Mouse (Mus musculus): Measurements from ENCODE around the gene Fanca. TPM values are rescaled to one million over a fixed set of nuclear protein-coding genes. Genes with fewer than 3 reads are reported as not detected.

Fanca gene
- polyA plus RNA-seq, 1 experiment from 2014 or later = 28.5 TPM

DNA sequence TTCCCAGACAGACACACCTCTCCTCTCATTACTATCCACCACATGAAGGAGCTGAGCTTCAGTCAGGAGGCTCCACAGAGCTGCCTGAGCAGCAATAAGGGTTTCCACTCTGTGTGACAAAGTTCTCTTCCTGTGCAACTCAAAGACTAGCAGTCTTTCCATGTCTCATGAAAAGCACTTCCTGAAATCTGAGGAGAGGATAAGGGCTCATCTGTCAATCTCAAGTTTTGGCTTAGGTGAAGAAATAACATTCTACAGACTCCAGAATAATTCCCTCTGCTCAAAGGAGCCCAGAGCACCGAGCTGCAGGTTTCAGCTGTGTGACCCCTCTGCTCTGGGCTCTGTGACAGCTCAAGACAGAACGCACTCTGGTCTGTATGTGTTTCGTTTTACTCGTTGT lies 65.5 kb downstream of the Fanca start:
- DNase-seq (ENCODE audit: low read depth, low spot score) (no peak), ATAC-seq (no peak)
- no peak for TF ChIP-seq CTCF (IDR thresholded peaks at IDR 0.05)
- ChIA-PET POLR2A (interaction anchor here (1.3 to 1.7 kb wide), 2 partner anchors 14 to 17 kb away, joined by 4 to 6 read pairs; partner anchors contain the start of gene Spata2l), CTCF (no interaction called here)
- no peaks in the 10 kb centered on the region for H3K27me3 ChIP-seq
- in situ Hi-C loops (cut with MboI; ENCODE audit: low pct_unique_long_range_greater_than_20kb) = no loop called here

DNA sequence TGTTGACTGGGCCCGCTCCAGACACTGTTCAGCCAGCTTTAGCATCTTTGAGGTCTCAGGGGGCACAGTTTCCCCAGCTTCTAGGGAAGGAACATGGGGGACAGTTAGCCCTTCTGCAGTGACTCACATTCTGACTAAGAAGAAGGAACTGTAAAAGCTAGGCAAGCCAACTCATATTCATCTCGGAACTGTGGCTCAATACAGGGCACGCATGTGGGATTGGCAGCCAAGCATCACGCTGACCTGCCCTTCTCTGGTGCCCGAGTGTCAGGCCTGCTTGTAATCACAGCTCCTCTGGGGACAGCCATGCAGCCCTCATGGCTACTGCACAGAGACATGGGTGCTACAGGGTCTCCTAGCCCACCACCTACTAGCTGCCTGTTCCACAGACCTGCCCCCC lies 67.4 kb downstream of the Fanca start:
- ChIA-PET CTCF (interaction anchor here (1.3 to 1.6 kb wide), 2 partner anchors 9 to 17 kb away, joined by 3 to 4 read pairs; no protein-coding TSS in a partner anchor), POLR2A (interaction anchor here (1.5 kb wide), 2 partner anchors 12 to 17 kb away, joined by 3 to 4 read pairs; no protein-coding TSS in a partner anchor)
- ATAC-seq (no peak), DNase-seq (ENCODE audit: low read depth, low spot score) (no peak)
- no peak for TF ChIP-seq CTCF (IDR thresholded peaks at IDR 0.05)
- in situ Hi-C loops (cut with MboI; ENCODE audit: low pct_unique_long_range_greater_than_20kb) = no loop called here
- H3K27me3 ChIP-seq = no peaks in the 10 kb centered on the region

DNA sequence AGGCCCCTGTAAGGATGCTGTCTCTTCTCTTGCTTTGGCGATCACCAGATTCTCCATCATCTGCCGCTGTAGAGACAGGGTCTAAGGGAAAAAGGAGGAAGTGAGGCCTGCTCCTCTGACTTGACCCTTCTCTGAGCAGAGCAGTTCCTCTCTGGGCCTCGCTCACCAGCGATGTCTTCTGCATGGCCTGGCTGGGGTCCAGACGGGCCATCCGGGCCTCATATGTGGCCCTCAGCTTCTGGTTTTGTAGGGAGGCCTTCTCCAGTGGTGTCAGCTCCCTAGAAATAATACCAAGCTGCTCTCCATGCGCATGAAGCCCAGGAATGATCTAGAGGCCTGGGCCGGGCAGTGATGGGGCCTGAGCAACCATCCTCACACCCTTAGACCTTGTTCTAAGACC lies 69.8 kb downstream of the Fanca start:
- in situ Hi-C loops (cut with MboI; ENCODE audit: low pct_unique_long_range_greater_than_20kb) = no loop called here
- no peak for TF ChIP-seq CTCF (IDR thresholded peaks at IDR 0.05)
- no peak for DNase-seq (ENCODE audit: low read depth, low spot score)
- H3K27me3 ChIP-seq = no peaks in the 10 kb centered on the region
- ATAC-seq = no peak
- POLR2A ChIA-PET = no interaction called here
- CTCF ChIA-PET = interaction anchor here (1.0 kb wide), 1 partner anchor 15 kb away, joined by 3 read pairs; no protein-coding TSS in a partner anchor

DNA sequence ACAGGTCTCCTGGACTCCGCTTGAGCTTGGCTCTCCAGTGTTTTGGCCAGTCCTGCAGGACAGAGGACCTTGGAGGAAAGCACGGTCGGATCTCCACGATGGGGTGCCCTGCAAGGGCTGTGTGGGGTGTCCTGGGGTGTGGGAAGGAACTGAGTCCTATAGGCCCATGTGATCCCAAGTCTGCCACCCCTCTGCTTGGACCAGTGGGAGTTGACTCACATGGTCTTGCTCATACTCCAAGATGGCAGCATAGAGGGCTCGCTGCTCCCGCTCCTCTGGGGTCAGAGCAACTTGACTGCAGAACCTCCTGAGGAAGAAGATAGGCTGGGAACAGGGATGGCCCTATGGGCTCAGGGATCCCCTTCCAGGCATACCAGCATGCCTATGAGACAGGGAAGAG lies 70.6 kb downstream of the Fanca start:
- H3K27me3 ChIP-seq = no peaks in the 10 kb centered on the region
- ATAC-seq = no peak
- in situ Hi-C loops (cut with MboI; ENCODE audit: low pct_unique_long_range_greater_than_20kb) = no loop called here
- ChIA-PET POLR2A (no interaction called here), CTCF (no interaction called here)
- no peak for TF ChIP-seq CTCF (IDR thresholded peaks at IDR 0.05)
- no peak for DNase-seq (ENCODE audit: low read depth, low spot score)

DNA sequence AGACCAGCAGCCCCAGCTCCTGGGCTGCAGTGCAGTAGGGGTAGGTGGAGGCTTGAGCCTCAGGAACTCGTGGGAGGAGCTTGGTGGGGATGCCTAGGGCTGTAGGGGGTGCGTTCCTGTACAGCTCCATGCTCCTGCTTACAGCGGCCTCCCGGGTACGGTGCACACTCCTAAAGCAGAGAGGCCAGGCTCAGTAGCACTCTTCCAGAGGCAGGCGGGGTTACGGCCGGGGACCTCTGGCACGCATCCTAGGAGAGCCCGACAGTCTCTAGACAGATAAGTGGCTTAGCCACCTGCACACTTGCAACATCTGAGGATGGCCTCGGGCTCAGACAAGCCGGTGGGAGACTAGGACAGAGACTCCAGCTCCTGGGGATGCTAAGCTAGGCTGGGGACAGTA lies 72.8 kb downstream of the Fanca start:
- DNase-seq (ENCODE audit: low read depth, low spot score) (no peak), ATAC-seq (no peak)
- H3K27me3 ChIP-seq = no peaks in the 10 kb centered on the region
- ChIA-PET POLR2A (interaction anchor here (1.3 kb wide), 1 partner anchor 9 kb away, joined by 4 read pairs; the partner anchor contains the start of gene Spata2l), CTCF (interaction anchor here (1.2 to 1.9 kb wide), 2 partner anchors 9 to 10 kb away, joined by 3 to 5 read pairs; partner anchors contain the start of gene Spata2l)
- in situ Hi-C loops (cut with MboI; ENCODE audit: low pct_unique_long_range_greater_than_20kb) = no loop called here
- TF ChIP-seq CTCF (IDR thresholded peaks at IDR 0.05) = no peak

- no peak for TF ChIP-seq CTCF (IDR thresholded peaks at IDR 0.05)
- no peak for ATAC-seq
- CTCF ChIA-PET = no interaction called here
- H3K27me3 ChIP-seq = no peaks in the 10 kb centered on the region
- no peak for DNase-seq (ENCODE audit: low read depth, low spot score)
- POLR2A ChIA-PET = interaction anchor here (1.3 kb wide), 1 partner anchor 8 kb away, joined by 4 read pairs; the partner anchor contains the start of gene Spata2l
- in situ Hi-C loops (cut with MboI; ENCODE audit: low pct_unique_long_range_greater_than_20kb) = no loop called here
Measured at GRCm38 (mm10) chr8:123244382-123244781, 74.0 kb downstream of the Fanca start.

DNA sequence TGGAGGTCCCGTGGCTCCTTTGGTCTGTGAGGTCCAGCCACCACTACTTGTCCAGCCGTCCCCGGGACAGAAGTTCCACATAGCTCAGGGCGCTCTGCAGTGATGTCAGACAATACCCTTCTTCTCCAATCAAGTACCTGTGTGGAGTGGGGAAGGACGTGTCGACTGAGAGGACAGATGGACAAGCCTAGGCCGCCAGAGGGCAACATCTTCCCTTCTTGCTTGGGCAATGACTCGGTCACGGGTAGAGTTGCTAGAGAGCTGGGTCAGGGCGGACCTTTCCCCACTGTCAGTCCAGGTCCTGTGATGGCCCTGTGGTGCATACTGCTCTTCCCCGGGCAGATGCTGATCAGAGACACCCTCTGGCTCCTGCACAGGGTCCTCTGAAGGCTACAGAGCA lies 75.3 kb downstream of the Fanca start:
- in situ Hi-C loops (cut with MboI; ENCODE audit: low pct_unique_long_range_greater_than_20kb) = no loop called here

GRCm38 (mm10) chr8:123242107-123242923 lies 76.1 kb downstream of the Fanca start:
- TF ChIP-seq CTCF (IDR thresholded peaks at IDR 0.05) = no peak
- ATAC-seq (no peak), DNase-seq (ENCODE audit: low read depth, low spot score) (no peak)
- H3K27me3 ChIP-seq = no peaks in the 10 kb centered on the region
- ChIA-PET POLR2A (no interaction called here), CTCF (interaction anchor here (1.1 kb wide), 1 partner anchor 9 kb away, joined by 4 read pairs; no protein-coding TSS in a partner anchor)
- in situ Hi-C loops (cut with MboI; ENCODE audit: low pct_unique_long_range_greater_than_20kb) = no loop called here

More for the DNA sequence above, 75.3 kb downstream of the Fanca start:
- ChIA-PET POLR2A (interaction anchor here (0.6 kb wide), 1 partner anchor 9 kb away, joined by 3 read pairs; no protein-coding TSS in a partner anchor), CTCF (no interaction called here)
- ATAC-seq (no peak), DNase-seq (ENCODE audit: low read depth, low spot score) (no peak)
- TF ChIP-seq CTCF (IDR thresholded peaks at IDR 0.05) = no peak
- H3K27me3 ChIP-seq = no peaks in the 10 kb centered on the region

GRCm38 (mm10) chr8:123239398-123239797 lies 79.0 kb downstream of the Fanca start:
- no peak for TF ChIP-seq CTCF (IDR thresholded peaks at IDR 0.05)
- no peak for ATAC-seq
- ChIA-PET CTCF (no interaction called here), POLR2A (interaction anchor here (0.6 to 1.3 kb wide), 3 partner anchors 11 to 131 kb away, joined by 3 to 4 read pairs (median 4); no protein-coding TSS in a partner anchor)
- DNase-seq (ENCODE audit: low read depth, low spot score) = no peak
- H3K27me3 ChIP-seq = no peaks in the 10 kb centered on the region
- in situ Hi-C loops (cut with MboI; ENCODE audit: low pct_unique_long_range_greater_than_20kb) = no loop called here

DNA sequence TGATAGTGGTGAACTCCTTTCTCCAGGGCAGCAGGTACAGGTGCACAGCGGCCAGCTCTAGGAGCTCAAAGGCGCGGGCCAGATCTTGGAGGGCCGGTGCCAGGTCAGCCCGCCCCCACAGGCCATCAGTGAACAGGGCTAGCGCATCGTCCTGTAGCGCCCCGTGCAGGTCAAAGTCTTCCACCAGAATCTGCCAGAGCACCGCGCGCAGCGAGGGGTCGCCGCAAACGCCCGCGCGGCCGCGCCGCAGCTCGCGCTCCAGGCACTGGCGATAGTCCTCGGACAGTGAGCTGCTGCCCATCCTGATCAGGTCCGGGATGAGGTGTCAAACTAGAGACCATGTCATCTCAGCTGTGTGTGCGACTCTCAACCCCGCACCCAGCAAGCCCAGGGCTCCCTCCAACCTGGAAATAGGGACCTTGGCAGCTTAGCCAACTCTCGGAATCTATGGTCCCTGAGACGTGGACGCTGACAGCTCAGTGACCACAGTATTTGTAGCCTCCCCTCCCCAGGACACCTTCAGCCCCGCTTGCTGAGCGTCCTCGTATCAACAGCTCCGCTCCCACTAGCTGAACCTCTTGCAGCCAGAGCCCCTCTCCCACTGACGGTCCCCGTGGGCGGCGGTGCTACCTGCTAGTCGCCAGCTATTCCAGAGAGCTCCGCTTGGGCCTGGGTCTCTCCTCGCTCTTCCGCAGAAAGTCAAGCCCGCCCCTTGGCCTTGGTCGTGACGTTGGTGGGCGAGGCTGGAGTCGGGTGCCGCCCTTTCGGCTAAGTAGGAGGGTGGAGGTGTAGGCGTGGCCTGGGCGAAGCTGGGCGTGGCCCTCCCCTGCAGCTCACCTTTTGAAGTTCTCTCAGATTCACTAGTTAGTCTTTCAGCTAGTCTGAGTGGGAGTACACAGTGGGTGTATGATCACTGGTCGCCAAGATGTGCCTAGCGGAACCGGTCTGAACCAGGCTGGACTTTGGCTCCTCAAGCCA lies 82.6 kb downstream of the Fanca start, which contains the start of gene Spata2l:
Gene Spata2l (minus strand): TSS at position 714 of the 978 bp plus-strand sequence.
- POLR2A ChIA-PET = interaction anchor here (0.7 to 1.5 kb wide), 5 partner anchors 9 to 49 kb away, joined by 3 to 6 read pairs (median 4); partner anchors contain the start of genes Vps9d1 and Zfp276
- H3K27me3 ChIP-seq = no peaks in the 10 kb centered on the region
- CTCF ChIA-PET = interaction anchor here (1.1 to 1.9 kb wide), 5 partner anchors 9 to 129 kb away, joined by 3 to 6 read pairs (median 3); no protein-coding TSS in a partner anchor
- TF ChIP-seq CTCF (IDR thresholded peaks at IDR 0.05) = no peak
- peak; percentile 78 for ATAC-seq
- in situ Hi-C loops (cut with MboI; ENCODE audit: low pct_unique_long_range_greater_than_20kb) = no loop called here
- DNase-seq (ENCODE audit: low read depth, low spot score) = peak; percentile 17

Data from Patski (cell line).